Mouse (Mus musculus): ENCODE measurements at regions not wholly inside any gene's neighbourhood (a gene's known extent, or its start where the extent isn't known, plus 50 kb on each side); places are given as distances from the start of the nearest gene placed in this dataset.

DNA sequence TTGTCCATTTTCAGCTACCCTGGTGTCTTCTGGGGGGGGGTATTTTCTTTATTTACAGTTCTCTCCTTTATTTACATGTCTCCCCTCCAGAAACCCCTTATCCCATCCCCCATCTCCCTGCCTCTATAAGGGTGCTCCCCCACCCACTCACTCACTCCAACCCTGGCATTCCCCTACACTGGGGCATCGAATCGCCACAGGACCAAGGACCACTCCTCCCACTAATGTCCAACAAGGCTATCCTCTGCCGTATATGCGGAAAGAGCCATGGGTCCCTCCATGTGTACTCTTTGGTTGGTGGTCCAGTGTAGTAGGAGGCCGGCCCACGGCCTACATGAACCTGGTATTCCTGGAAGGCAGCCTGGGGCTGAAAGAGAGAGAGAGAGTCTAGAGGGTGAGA lies 82.9 kb upstream of the Cop1 start:
- TF ChIP-seq POLR2A (IDR thresholded peaks at IDR 0.05; ENCODE audit: low read depth, low read length), result no peak
- TF ChIP-seq CTCF (IDR thresholded peaks at IDR 0.05; ENCODE audit: extremely low read depth, insufficient read depth, insufficient read length, insufficient replicate concordance), result no peak

Data from spleen, adult 2 months (tissue).